Mouse (Mus musculus) neutrophil, adult 83 days (primary cell): ENCODE measurements around the gene Gm5478. TPM values are rescaled to one million over a fixed set of nuclear protein-coding genes. Genes with fewer than 3 reads are reported as not detected.

Source experiments
- total RNA-seq, 2 experiments: library from RNA; stranded (reverse); gene quantifications; one replicate each; pipeline ENCODE4 v1.2.4; 2023

Gene Gm5478
- total RNA-seq: not detected

DNA sequence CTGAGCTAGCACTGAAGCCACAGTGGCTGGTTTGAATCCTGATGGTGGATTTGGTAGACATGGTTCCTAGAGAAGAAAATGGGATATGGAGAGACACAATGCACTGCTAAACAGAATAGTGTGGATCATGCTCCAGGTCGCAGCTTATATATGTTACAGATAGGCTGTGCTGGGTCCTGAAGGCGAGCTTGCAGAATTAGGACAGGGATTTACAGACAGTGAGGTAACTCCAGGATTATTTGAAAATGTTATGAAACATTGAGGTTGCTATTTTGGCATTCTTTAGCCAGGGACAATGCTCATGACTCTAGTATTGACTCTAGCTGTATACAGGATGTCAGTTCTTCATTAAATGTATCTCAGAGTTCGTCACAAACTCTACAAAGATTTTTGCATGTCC lies at the start of gene Gm5478:
Gene Gm5478 (minus strand): TSS at position 101 of the 400 bp plus-strand sequence.

DNA sequence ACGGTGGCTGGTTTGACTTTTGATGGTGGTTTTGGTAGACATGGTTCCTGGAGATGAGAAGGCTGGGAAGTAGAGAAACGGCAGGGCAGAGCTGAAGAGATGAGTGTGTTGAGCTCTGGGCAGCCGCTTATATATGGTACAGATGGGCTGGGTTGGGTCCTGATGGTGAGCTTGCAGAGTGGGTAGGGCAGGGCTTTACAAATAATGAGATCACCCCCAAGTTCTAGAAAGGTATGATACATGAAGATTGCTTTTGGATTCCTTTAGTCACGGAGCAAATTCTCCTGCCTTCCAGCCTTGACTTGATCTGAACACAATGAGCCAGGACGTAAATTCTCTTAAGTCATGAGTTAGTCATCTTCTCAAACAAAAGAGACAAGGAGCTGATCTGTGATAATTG lies 47.0 kb upstream of the Gm5478 start, which contains the start of gene Krt6a:
Gene Krt6a (minus strand): TSS at position 101 of the 400 bp plus-strand sequence.

GRCm38 (mm10) chr15:101680187-101680586 lies 33.0 kb upstream of the Gm5478 start, which contains the start of gene Krt6b:
Gene Krt6b (minus strand): TSS chr15:101680287.

DNA sequence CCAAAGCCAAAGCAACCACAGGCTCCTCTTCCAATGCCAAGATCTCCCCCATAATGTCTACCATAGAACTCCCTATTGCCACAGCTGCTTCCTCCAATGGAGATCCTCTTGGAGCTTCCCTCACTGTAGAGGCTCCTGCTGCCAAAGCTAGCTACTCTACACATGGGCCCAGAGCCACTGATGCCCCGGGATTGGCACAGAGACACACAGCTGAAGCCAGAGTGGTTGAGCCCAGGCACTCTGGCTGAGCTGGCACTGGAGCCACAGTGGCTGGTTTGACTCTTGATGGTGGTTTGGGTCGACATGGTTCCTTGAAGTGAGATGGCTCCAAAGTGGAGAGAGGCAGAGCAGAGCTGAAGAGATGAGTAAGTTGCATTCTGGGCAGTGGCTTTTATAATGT lies 19.3 kb downstream of the Gm5478 start, which contains the start of gene Gm5414:
Gene Gm5414 (minus strand): TSS at position 305 of the 400 bp plus-strand sequence.

Other genes starting within 250 kb of the Gm5478 start
- 1 to 10 TPM; 3.7 to 4.5 TPM for gene Krt7, start 236.3 kb downstream of the Gm5478 start, total RNA-seq
- not detected for gene Krt87, start 208.6 kb downstream of the Gm5478 start, total RNA-seq
- gene Krt88, start 199.6 kb downstream of the Gm5478 start, total RNA-seq: not detected
- 1 to 10 TPM in 1 of 2 experiments, under 1 TPM in 1; 0.75 to 1.9 TPM for gene Krt81, start 183.6 kb downstream of the Gm5478 start, total RNA-seq
- gene Krt86, start 173.9 kb downstream of the Gm5478 start, total RNA-seq: 1 to 10 TPM; 4.3 to 5.9 TPM
- 10 to 100 TPM; 15.9 to 16.6 TPM for gene Krt83, start 155.9 kb downstream of the Gm5478 start, total RNA-seq
- gene Gm49425, start 130.1 kb downstream of the Gm5478 start, total RNA-seq: not detected
- gene Krt84, start 114.6 kb downstream of the Gm5478 start, total RNA-seq: not detected
- not detected for gene Krt82, start 96.7 kb downstream of the Gm5478 start, total RNA-seq
- gene Krt90, start 84.4 kb downstream of the Gm5478 start, total RNA-seq: not detected
- under 1 TPM; 0.64 to 0.70 TPM for gene Krt75, start 73.5 kb downstream of the Gm5478 start, total RNA-seq
- not detected for gene Gm5414, start 19.2 kb downstream of the Gm5478 start, total RNA-seq
- gene Krt6b, start 32.9 kb upstream of the Gm5478 start, total RNA-seq: not detected
- not detected for gene Krt6a, start 46.9 kb upstream of the Gm5478 start, total RNA-seq
- not detected for gene Krt5, start 65.5 kb upstream of the Gm5478 start, total RNA-seq
- not detected for gene Krt71, start 95.7 kb upstream of the Gm5478 start, total RNA-seq
- not detected for gene Krt72, start 139.1 kb upstream of the Gm5478 start, total RNA-seq
- not detected for gene Krt73, start 155.0 kb upstream of the Gm5478 start, total RNA-seq
- not detected for gene Krt2, start 170.8 kb upstream of the Gm5478 start, total RNA-seq
- not detected for gene Krt1, start 203.4 kb upstream of the Gm5478 start, total RNA-seq
- not detected for gene Krt77, start 222.3 kb upstream of the Gm5478 start, total RNA-seq
- gene Krt76, start 245.5 kb upstream of the Gm5478 start, total RNA-seq: not detected